Mouse (Mus musculus) limb, embryonic 10.5 days (tissue): Measurements from ENCODE around the gene Zdhhc23. TPM values are rescaled to one million over a fixed set of nuclear protein-coding genes. Genes with fewer than 3 reads are reported as not detected.

ENCODE experiments used
- DNase-seq: peaks from one replicate; pipeline ENCODE4 v3.0.0-alpha.2; 2017; ENCODE audit warnings: low spot score
- H3K27ac ChIP-seq: fragments of 300-500 bp; sonication (generic); 2 replicates; pipeline ENCODE4 v1.5.1; 2016; ENCODE audit warnings: mild to moderate bottlenecking
- H3K27me3 ChIP-seq: fragments of 300-500 bp; sonication (generic); 2 replicates; pipeline ENCODE4 v1.6.1; 2016; ENCODE audit warnings: low read depth, mild to moderate bottlenecking; ENCODE audit not compliant: poor library complexity, severe bottlenecking
- H3K36me3 ChIP-seq: fragments of 300-500 bp; sonication (generic); 2 replicates; pipeline ENCODE4 v1.6.1; 2016; ENCODE audit warnings: mild to moderate bottlenecking, moderate library complexity
- H3K4me1 ChIP-seq: fragments of 300-500 bp; sonication (generic); 2 replicates; pipeline ENCODE4 v1.6.1; 2016
- H3K4me3 ChIP-seq: fragments of 300-500 bp; sonication (generic); 2 replicates; pipeline ENCODE4 v1.5.1; 2016; ENCODE audit warnings: mild to moderate bottlenecking, moderate library complexity
- H3K9me3 ChIP-seq: fragments of 300-500 bp; sonication (generic); replicated peaks from 2 replicates; pipeline ENCODE4 v1.6.1; 2016; ENCODE audit warnings: mild to moderate bottlenecking
- WGBS: fragments of 180-500 bp; shearing (Covaris S2); methylation state at CpG from one replicate; pipeline ENCODE4 v1.1.7; 2016; 5-methylcytosine and 5-hydroxymethylcytosine counted together
- polyA plus RNA-seq: library from polyadenylated mRNA; unstranded; fragments of >200 nt; fragmentation: Nextera tagmentation; extraction: Ambion mirVana; gene quantifications from 2 replicates; pipeline ENCODE4 v1.2.1, GENCODE M21; 2016

Gene Zdhhc23
- polyA plus RNA-seq, 1 experiment from 2014 or later: 1.1 TPM

DNA sequence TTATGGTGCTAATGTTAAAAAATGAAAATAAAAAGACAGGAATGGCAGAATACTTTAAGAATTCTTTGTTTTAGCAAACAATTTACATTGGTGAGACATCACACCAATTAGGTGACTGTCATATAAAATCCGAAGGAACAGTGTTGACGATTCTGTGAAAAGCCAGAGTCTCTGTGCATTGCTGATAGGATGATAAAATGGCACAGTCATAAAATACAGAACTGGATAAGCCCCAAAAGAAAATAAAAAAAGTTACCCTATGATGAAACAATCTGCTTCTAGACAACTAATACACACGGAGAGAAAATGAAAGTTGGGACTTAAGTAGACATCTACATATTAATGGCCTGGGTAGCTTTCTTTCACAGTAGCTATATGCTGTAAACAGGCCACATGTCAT lies 15.0 kb upstream of the Zdhhc23 start:
- no peaks in the 10 kb centered on the region for H3K27me3 ChIP-seq
- H3K4me1 ChIP-seq: peaks cover 9% of the 10 kb centered on the region
- H3K36me3 ChIP-seq: no peaks in the 10 kb centered on the region
- H3K4me3 ChIP-seq: no peak overlapping the region
- no peak for DNase-seq
- H3K27ac ChIP-seq: no peak overlapping the region
- WGBS: 88% methylated on average over 3 of the region's 3 CpGs
- no peaks in the 10 kb centered on the region for H3K9me3 ChIP-seq

- Histone ChIP-seq H3K36me3 (no peaks in the 10 kb centered on the region), H3K4me3 (no peak overlapping the region), H3K27ac (no peak overlapping the region), H3K4me1 (peaks cover 15% of the 10 kb centered on the region), H3K27me3 (peaks cover 2% of the 10 kb centered on the region; the same call in 1 of the 2 replicates), H3K9me3 (no peaks in the 10 kb centered on the region)
- WGBS: 93% methylated on average over 4 of the region's 4 CpGs
- DNase-seq: no peak
These were observed 6.7 kb upstream of the Zdhhc23 start for GRCm38 (mm10) chr16:43986299-43986698.

DNA sequence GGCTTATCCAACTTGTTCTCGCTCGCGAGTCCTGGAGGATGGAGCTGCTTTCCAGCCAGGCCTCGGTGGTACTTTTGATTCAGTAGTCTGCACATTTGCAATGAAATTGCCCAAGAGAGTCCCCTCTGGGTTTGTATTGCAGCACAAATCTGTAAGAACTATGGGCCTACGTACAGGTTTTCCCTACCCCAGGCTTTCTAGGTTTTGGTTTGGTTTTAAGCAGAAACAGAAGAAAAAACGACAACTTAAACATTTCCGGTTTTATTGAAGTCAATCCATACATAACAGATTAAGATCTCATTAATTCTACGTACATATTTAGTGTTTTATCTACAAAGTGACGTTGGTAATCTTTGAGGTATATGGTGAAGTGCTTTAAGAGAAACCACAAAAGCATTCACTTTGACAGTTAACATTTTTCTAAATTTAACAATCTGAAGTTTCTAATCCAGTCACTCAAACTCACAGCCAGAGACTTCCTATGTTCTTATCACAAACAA lies 569 bp upstream of the Zdhhc23 start:
- WGBS: 30% methylated on average over 9 of the region's 9 CpGs
- Histone ChIP-seq H3K4me1 (peaks cover 14% of the 10 kb centered on the region), H3K27me3 (peaks cover 47% of the 10 kb centered on the region), H3K4me3 (peak overlapping the region; percentile 81), H3K27ac (peak overlapping the region; percentile 78), H3K36me3 (no peaks in the 10 kb centered on the region), H3K9me3 (no peaks in the 10 kb centered on the region)
- no peak for DNase-seq

- H3K27me3 ChIP-seq: peaks cover 47% of the 10 kb centered on the region
- WGBS: 19% methylated on average over 7 of the region's 7 CpGs
- no peak for DNase-seq
- H3K9me3 ChIP-seq: no peaks in the 10 kb centered on the region
- peak overlapping the region; percentile 81 for H3K4me3 ChIP-seq
- peaks cover 14% of the 10 kb centered on the region for H3K4me1 ChIP-seq
- H3K36me3 ChIP-seq: no peaks in the 10 kb centered on the region
- peak overlapping the region; percentile 78; the same call in 1 of the 2 replicates for H3K27ac ChIP-seq
These were observed 622 bp downstream of the Zdhhc23 start for GRCm38 (mm10) chr16:43979010-43979327.

GRCm38 (mm10) chr16:43973606-43974220 lies 5.9 kb downstream of the Zdhhc23 start:
- Histone ChIP-seq H3K36me3 (no peaks in the 10 kb centered on the region), H3K27ac (no peak overlapping the region), H3K4me3 (no peak overlapping the region), H3K27me3 (peaks cover 18% of the 10 kb centered on the region), H3K4me1 (peaks cover under 1% of the 10 kb centered on the region; the same call in 1 of the 2 replicates), H3K9me3 (no peaks in the 10 kb centered on the region)
- WGBS: 88% methylated on average over 22 of the region's 22 CpGs
- DNase-seq: no peak

DNA sequence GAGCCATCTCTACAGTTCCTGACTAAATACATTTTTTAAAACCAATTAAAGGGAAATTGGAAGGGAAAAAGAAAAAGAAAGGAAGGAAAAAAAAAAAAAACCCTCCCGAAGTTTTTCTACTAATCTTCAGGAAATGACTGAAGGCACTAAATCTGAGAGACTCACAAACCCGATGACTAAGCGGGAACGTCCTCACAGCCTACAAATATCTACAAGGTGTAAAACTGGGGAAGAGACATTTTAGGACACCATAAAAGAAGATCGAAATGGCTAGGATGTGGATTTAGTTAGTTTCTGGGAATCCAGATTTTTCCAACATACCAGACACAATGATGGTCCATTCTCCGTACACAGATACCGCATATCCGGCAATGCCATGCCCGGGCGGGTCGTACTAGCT lies 6.4 kb downstream of the Zdhhc23 start:
- no peak overlapping the region for H3K4me3 ChIP-seq
- peaks cover 13% of the 10 kb centered on the region for H3K27me3 ChIP-seq
- no peak overlapping the region for H3K27ac ChIP-seq
- H3K36me3 ChIP-seq: no peaks in the 10 kb centered on the region
- no peak for DNase-seq
- H3K9me3 ChIP-seq: no peaks in the 10 kb centered on the region
- 90% methylated on average over 11 of the region's 11 CpGs for WGBS
- no peaks in the 10 kb centered on the region for H3K4me1 ChIP-seq

GRCm38 (mm10) chr16:43972391-43972790 lies 7.2 kb downstream of the Zdhhc23 start:
- Histone ChIP-seq H3K9me3 (no peaks in the 10 kb centered on the region), H3K36me3 (no peaks in the 10 kb centered on the region), H3K4me1 (no peaks in the 10 kb centered on the region), H3K4me3 (no peak overlapping the region), H3K27ac (no peak overlapping the region), H3K27me3 (peaks cover 5% of the 10 kb centered on the region)
- 92% methylated on average over 2 of the region's 2 CpGs for WGBS
- DNase-seq: no peak

DNA sequence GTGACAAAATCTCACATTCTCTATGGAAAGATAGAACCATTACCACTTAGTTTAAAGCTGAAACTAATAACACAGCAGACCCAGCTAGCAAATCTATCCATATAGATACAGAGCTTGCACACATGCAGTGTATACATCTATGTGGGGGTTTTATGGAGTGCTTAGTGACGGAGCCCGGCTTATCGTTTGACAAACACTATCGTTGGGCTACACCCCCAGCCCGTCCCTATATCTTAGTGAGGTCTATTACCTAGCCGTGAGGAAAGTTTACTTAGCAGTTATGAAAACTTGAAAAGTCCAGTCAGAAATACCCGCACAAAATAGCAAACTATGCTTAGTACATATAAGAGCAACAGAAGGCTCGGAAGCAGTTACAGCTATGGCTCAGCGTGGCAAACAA lies 7.8 kb downstream of the Zdhhc23 start:
- H3K27me3 ChIP-seq: no peaks in the 10 kb centered on the region
- H3K9me3 ChIP-seq: no peaks in the 10 kb centered on the region
- H3K36me3 ChIP-seq: no peaks in the 10 kb centered on the region
- 96% methylated on average over 9 of the region's 9 CpGs for WGBS
- no peak overlapping the region for H3K4me3 ChIP-seq
- no peaks in the 10 kb centered on the region for H3K4me1 ChIP-seq
- DNase-seq: no peak
- no peak overlapping the region for H3K27ac ChIP-seq

GRCm38 (mm10) chr16:43971189-43971588 lies 8.4 kb downstream of the Zdhhc23 start:
- Histone ChIP-seq H3K27me3 (no peaks in the 10 kb centered on the region), H3K4me3 (no peak overlapping the region), H3K27ac (no peak overlapping the region), H3K4me1 (no peaks in the 10 kb centered on the region), H3K9me3 (no peaks in the 10 kb centered on the region), H3K36me3 (no peaks in the 10 kb centered on the region)
- DNase-seq: no peak
- 95% methylated on average over 11 of the region's 11 CpGs for WGBS

GRCm38 (mm10) chr16:43970426-43970825 lies 9.2 kb downstream of the Zdhhc23 start:
- 87% methylated on average over 3 of the region's 3 CpGs for WGBS
- no peak overlapping the region for H3K4me3 ChIP-seq
- H3K36me3 ChIP-seq: no peaks in the 10 kb centered on the region
- H3K27ac ChIP-seq: no peak overlapping the region
- no peaks in the 10 kb centered on the region for H3K27me3 ChIP-seq
- H3K4me1 ChIP-seq: peaks cover 1% of the 10 kb centered on the region; the same call in 1 of the 2 replicates
- no peaks in the 10 kb centered on the region for H3K9me3 ChIP-seq
- no peak for DNase-seq

- Histone ChIP-seq H3K36me3 (0 out of 2 replicates have a peak, but pooled peaks cover 3% of the 10 kb centered on the region), H3K4me3 (no peak overlapping the region), H3K4me1 (peaks cover 5% of the 10 kb centered on the region; the same call in 1 of the 2 replicates), H3K27me3 (no peaks in the 10 kb centered on the region), H3K9me3 (no peaks in the 10 kb centered on the region), H3K27ac (no peak overlapping the region)
- DNase-seq: no peak
- WGBS: 92% methylated on average over 13 of the region's 13 CpGs
These were observed 13.7 kb downstream of the Zdhhc23 start for GRCm38 (mm10) chr16:43965781-43966389.

- H3K27ac ChIP-seq: no peak overlapping the region
- H3K9me3 ChIP-seq: no peaks in the 10 kb centered on the region
- H3K36me3 ChIP-seq: 0 out of 2 replicates have a peak, but pooled peaks cover 7% of the 10 kb centered on the region
- DNase-seq: no peak
- no peaks in the 10 kb centered on the region for H3K27me3 ChIP-seq
- H3K4me3 ChIP-seq: no peak overlapping the region
- 88% methylated on average over 3 of the region's 3 CpGs for WGBS
- H3K4me1 ChIP-seq: peaks cover 5% of the 10 kb centered on the region; the same call in 1 of the 2 replicates
These were observed 15.8 kb downstream of the Zdhhc23 start for GRCm38 (mm10) chr16:43963780-43964179.

DNA sequence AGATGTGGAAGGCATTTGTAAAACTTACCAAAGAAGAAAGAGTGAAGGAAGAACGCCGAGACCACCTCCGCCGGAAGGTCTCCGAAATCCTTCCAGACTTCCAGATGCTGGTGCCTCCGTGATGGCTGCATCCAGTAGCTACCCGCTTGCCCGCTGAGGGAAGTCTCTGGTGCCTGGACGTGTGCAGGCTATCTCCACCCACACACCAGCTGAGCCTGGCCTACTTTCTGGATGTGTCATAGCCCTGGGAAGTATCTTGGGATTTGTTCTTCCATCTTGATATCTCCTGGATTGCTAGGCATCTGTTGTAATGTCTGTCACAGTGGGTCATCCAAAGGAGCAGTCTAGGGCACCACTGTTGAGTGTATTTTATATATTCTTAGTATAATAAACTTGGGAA lies 16.3 kb downstream of the Zdhhc23 start:
- Histone ChIP-seq H3K27me3 (no peaks in the 10 kb centered on the region), H3K4me1 (peaks cover 5% of the 10 kb centered on the region), H3K36me3 (0 out of 2 replicates have a peak, but pooled peaks cover 7% of the 10 kb centered on the region), H3K4me3 (no peak overlapping the region), H3K9me3 (no peaks in the 10 kb centered on the region), H3K27ac (no peak overlapping the region)
- WGBS: 89% methylated on average over 9 of the region's 9 CpGs
- DNase-seq: no peak
